8 mouse cellular contexts compared by ENCODE assay signal in the genomic region with DNA sequence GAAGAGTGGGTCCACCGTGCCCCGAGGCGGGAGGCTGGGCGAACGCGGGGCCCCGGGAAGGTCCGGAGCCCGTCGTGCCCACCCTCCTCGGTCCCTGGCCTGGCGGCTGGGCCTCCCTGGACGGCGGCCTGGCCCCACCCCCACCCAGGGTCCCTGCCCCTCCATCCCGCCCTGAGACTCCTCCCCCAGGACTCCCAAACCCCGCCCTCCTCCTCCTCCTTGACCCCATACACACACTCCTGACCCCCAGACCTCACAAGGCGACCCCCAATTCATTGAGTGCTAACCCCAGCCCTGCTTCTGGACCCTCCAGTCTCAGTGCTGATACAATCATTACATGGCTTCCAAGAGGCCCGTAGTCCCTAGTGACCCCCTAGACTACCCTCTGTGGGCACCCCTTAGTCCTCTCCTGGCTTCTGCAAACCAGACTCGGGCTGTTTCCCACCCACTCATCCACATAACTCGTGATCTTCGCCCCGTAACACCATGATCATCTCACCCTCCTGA. TPM values are rescaled to one million over a fixed set of nuclear protein-coding genes. Genes with fewer than 3 reads are reported as not detected.
A peak's percentile ranks its signal among the peaks of the same experiment; 100 is the strongest.
DNase-seq lines count a peak whose midpoint lies in the region; ATAC-seq and TF ChIP-seq lines count a peak whose summit lies in the region.

No protein-coding gene starts in this region.

- H3K27me3 ChIP-seq in heart, embryonic 13.5 days (replicated peaks): no peaks in the 10 kb centered on the region
- H3K27me3 ChIP-seq in forebrain, embryonic 16.5 days (replicated peaks; ENCODE audit: control insufficient read depth, insufficient read depth, low read length): no peaks in the 10 kb centered on the region
- no peaks in the 10 kb centered on the region for H3K27me3 ChIP-seq in limb, embryonic 14.5 days (ENCODE audit: control insufficient read depth, insufficient read depth, low read length)
- no peaks in the 10 kb centered on the region for H3K27me3 ChIP-seq in midbrain, postnatal 0 days (ENCODE audit: insufficient read depth, low read length)

- no peaks in the 10 kb centered on the region for H3K9me3 ChIP-seq in heart, embryonic 13.5 days
- H3K9me3 ChIP-seq in forebrain, embryonic 16.5 days (ENCODE audit: control insufficient read depth, low read length): no peaks in the 10 kb centered on the region
- no peaks in the 10 kb centered on the region for H3K9me3 ChIP-seq in limb, embryonic 14.5 days (ENCODE audit: control insufficient read depth, low read length)
- no peaks in the 10 kb centered on the region for H3K9me3 ChIP-seq in midbrain, postnatal 0 days (ENCODE audit: low read length)

- TF ChIP-seq POLR2A in limb, embryonic 14.5 days (IDR thresholded peaks at IDR 0.05; ENCODE audit: borderline replicate concordance, extremely low read depth, insufficient read depth, insufficient read length): no peak

- peak overlapping the region; percentile 98 for H3K9ac ChIP-seq in heart, embryonic 13.5 days
- peak overlapping the region; percentile 96 for H3K9ac ChIP-seq in forebrain, embryonic 16.5 days (replicated peaks; ENCODE audit: low read depth, low read length)
- H3K9ac ChIP-seq in limb, embryonic 14.5 days (ENCODE audit: low read depth, low read length, severe bottlenecking): peak overlapping the region; percentile 94
- H3K9ac ChIP-seq in midbrain, postnatal 0 days (replicated peaks; ENCODE audit: low read length, poor library complexity, severe bottlenecking): peak overlapping the region; percentile 97

- ATAC-seq in heart, embryonic 13.5 days (ENCODE audit: extremely low read depth, insufficient number of reproducible peaks, low FRiP score, low TSS enrichment): peak; percentile 68
- peak; percentile 55 for ATAC-seq in forebrain, embryonic 16.5 days
- peak; percentile 72 for ATAC-seq in limb, embryonic 14.5 days (ENCODE audit: low FRiP score, low read depth)
- peak; percentile 66 for ATAC-seq in midbrain, postnatal 0 days (ENCODE audit: low FRiP score)

- peak overlapping the region; percentile 91 for H3K27ac ChIP-seq in heart, embryonic 13.5 days (replicated peaks)
- peak overlapping the region; percentile 86 for H3K27ac ChIP-seq in forebrain, embryonic 16.5 days (ENCODE audit: low read length)
- peak overlapping the region; percentile 81 for H3K27ac ChIP-seq in limb, embryonic 14.5 days (replicated peaks; ENCODE audit: low read depth, low read length)
- H3K27ac ChIP-seq in midbrain, postnatal 0 days (ENCODE audit: low read depth, low read length): peak overlapping the region; percentile 92

- intact Hi-C loops in heart, postnatal 25 days (cut with DNase I): no loop called here

- DNase-seq in heart, postnatal 25 days (ENCODE audit: low spot score): no peak
- peak; percentile 79 for DNase-seq in R1 (ENCODE audit: low read depth, low spot score)
- peak; percentile 34 for DNase-seq in limb, embryonic 14.5 days (ENCODE audit: low spot score)
- DNase-seq in midbrain, postnatal 0 days (ENCODE audit: low spot score): peak; percentile 61
- DNase-seq in spleen, postnatal 4 days (ENCODE audit: low spot score in 2 of 2): no peak
- DNase-seq in right cerebral cortex, postnatal 25 days: no peak

- peaks cover 67% of the 10 kb centered on the region for H3K4me1 ChIP-seq in heart, embryonic 13.5 days
- peaks cover 19% of the 10 kb centered on the region for H3K4me1 ChIP-seq in forebrain, embryonic 16.5 days (replicated peaks; ENCODE audit: control insufficient read depth, insufficient read depth, low read length)
- peaks cover 11% of the 10 kb centered on the region for H3K4me1 ChIP-seq in limb, embryonic 14.5 days (ENCODE audit: control insufficient read depth, insufficient read depth, low read length)
- H3K4me1 ChIP-seq in midbrain, postnatal 0 days (ENCODE audit: insufficient read depth, low read length): peaks cover 6% of the 10 kb centered on the region; the same call in 1 of the 2 replicates

- peak overlapping the region; percentile 92 for H3K4me2 ChIP-seq in heart, embryonic 13.5 days
- H3K4me2 ChIP-seq in forebrain, embryonic 16.5 days (ENCODE audit: low read length): peak overlapping the region; percentile 82
- peak overlapping the region; percentile 93 for H3K4me2 ChIP-seq in limb, embryonic 14.5 days (replicated peaks; ENCODE audit: low read depth, low read length, severe bottlenecking)
- peak overlapping the region; percentile 87 for H3K4me2 ChIP-seq in midbrain, postnatal 0 days (ENCODE audit: low read depth, low read length, poor library complexity, severe bottlenecking)

- no peak for TF ChIP-seq CTCF in midbrain, postnatal 0 days (IDR thresholded peaks at IDR 0.05)

- peak overlapping the region; percentile 89 for H3K4me3 ChIP-seq in heart, embryonic 13.5 days
- peak overlapping the region; percentile 82 for H3K4me3 ChIP-seq in forebrain, embryonic 16.5 days (replicated peaks; ENCODE audit: low read length)
- peak overlapping the region; percentile 69 for H3K4me3 ChIP-seq in limb, embryonic 14.5 days (replicated peaks; ENCODE audit: low read length)
- peak overlapping the region; percentile 76 for H3K4me3 ChIP-seq in midbrain, postnatal 0 days (ENCODE audit: low read depth, low read length)

- no peaks in the 10 kb centered on the region; the same call in 1 of the 2 replicates for H3K36me3 ChIP-seq in heart, embryonic 13.5 days
- H3K36me3 ChIP-seq in forebrain, embryonic 16.5 days (ENCODE audit: control insufficient read depth, insufficient read depth): no peaks in the 10 kb centered on the region
- no peaks in the 10 kb centered on the region for H3K36me3 ChIP-seq in limb, embryonic 14.5 days (ENCODE audit: control insufficient read depth, insufficient read depth, low read length)
- peaks cover 4% of the 10 kb centered on the region; the same call in 1 of the 2 replicates for H3K36me3 ChIP-seq in midbrain, postnatal 0 days (ENCODE audit: insufficient read depth, low read length)

- 11% methylated on average over 13 of the region's 22 CpGs for WGBS in heart, embryonic 13.5 days
- 16% methylated on average over 8 of the region's 22 CpGs for WGBS in forebrain, embryonic 16.5 days
- WGBS in limb, embryonic 14.5 days: 13% methylated on average over 11 of the region's 22 CpGs
- WGBS in midbrain, postnatal 0 days: 15% methylated on average over 11 of the region's 22 CpGs

RNA-seq across cellular contexts. Expression of a gene that starts 0.7 kb away (rescaled TPM):
- polyA plus RNA-seq in heart, embryonic 13.5 days (2015; fragmentation: Nextera tagmentation; extraction: Ambion mirVana): 24.2 and 25.7 TPM in 2 replicates
- total RNA-seq in heart, postnatal 25 days (2021): 10 to 100 TPM; 11.5 to 12.4 TPM
- 34.4 and 40.3 TPM in 2 replicates for polyA plus RNA-seq in forebrain, embryonic 16.5 days (2015; fragmentation: Nextera tagmentation; extraction: Ambion mirVana)
- polyA plus RNA-seq in limb, embryonic 14.5 days (2012; rRNA removed): 79.1 and 97.1 TPM in 2 replicates
- 37.5 and 37.7 TPM in 2 replicates for polyA plus RNA-seq in limb, embryonic 14.5 days (2014; fragmentation: Nextera tagmentation; extraction: Ambion mirVana)
- total RNA-seq in midbrain, postnatal 0 days (2014; rRNA removed): 65.4 and 81.7 TPM in 2 replicates
- polyA plus RNA-seq in midbrain, postnatal 0 days (2015; fragmentation: Nextera tagmentation; extraction: Ambion mirVana): 38.7 and 40.0 TPM in 2 replicates

RNA-seq across cellular contexts. Expression of a gene that starts 30.0 kb away (rescaled TPM):
- polyA plus RNA-seq in heart, embryonic 13.5 days (2015; fragmentation: Nextera tagmentation; extraction: Ambion mirVana): 3.0 and 3.3 TPM in 2 replicates
- 1 to 10 TPM; 2.4 to 2.8 TPM for total RNA-seq in heart, postnatal 25 days (2021)
- 4.5 and 4.6 TPM in 2 replicates for polyA plus RNA-seq in forebrain, embryonic 16.5 days (2015; fragmentation: Nextera tagmentation; extraction: Ambion mirVana)
- 14.6 and 15.5 TPM in 2 replicates for polyA plus RNA-seq in limb, embryonic 14.5 days (2012; rRNA removed)
- polyA plus RNA-seq in limb, embryonic 14.5 days (2014; fragmentation: Nextera tagmentation; extraction: Ambion mirVana): 10.0 and 12.7 TPM in 2 replicates
- 6.7 and 8.5 TPM in 2 replicates for total RNA-seq in midbrain, postnatal 0 days (2014; rRNA removed)
- 7.4 and 8.3 TPM in 2 replicates for polyA plus RNA-seq in midbrain, postnatal 0 days (2015; fragmentation: Nextera tagmentation; extraction: Ambion mirVana)

RNA-seq across cellular contexts. Expression of a gene that starts 35.7 kb away (rescaled TPM):
- polyA plus RNA-seq in heart, embryonic 13.5 days (2015; fragmentation: Nextera tagmentation; extraction: Ambion mirVana): 0.69 and 1.1 TPM in 2 replicates
- under 1 TPM; 0.53 to 0.73 TPM for total RNA-seq in heart, postnatal 25 days (2021)
- polyA plus RNA-seq in forebrain, embryonic 16.5 days (2015; fragmentation: Nextera tagmentation; extraction: Ambion mirVana): 4.7 and 4.9 TPM in 2 replicates
- polyA plus RNA-seq in limb, embryonic 14.5 days (2012; rRNA removed): 31.6 and 38.9 TPM in 2 replicates
- polyA plus RNA-seq in limb, embryonic 14.5 days (2014; fragmentation: Nextera tagmentation; extraction: Ambion mirVana): 10.5 and 11.3 TPM in 2 replicates
- total RNA-seq in midbrain, postnatal 0 days (2014; rRNA removed): 19.9 and 24.7 TPM in 2 replicates
- 3.1 and 3.9 TPM in 2 replicates for polyA plus RNA-seq in midbrain, postnatal 0 days (2015; fragmentation: Nextera tagmentation; extraction: Ambion mirVana)

RNA-seq across cellular contexts. Expression of a gene that starts 54.9 kb away (rescaled TPM):
- polyA plus RNA-seq in heart, embryonic 13.5 days (2015; fragmentation: Nextera tagmentation; extraction: Ambion mirVana): 1.1 and 1.5 TPM in 2 replicates
- 10 to 100 TPM; 40.4 to 40.6 TPM for total RNA-seq in heart, postnatal 25 days (2021)
- polyA plus RNA-seq in forebrain, embryonic 16.5 days (2015; fragmentation: Nextera tagmentation; extraction: Ambion mirVana): 1.2 and 1.3 TPM in 2 replicates
- polyA plus RNA-seq in limb, embryonic 14.5 days (2012; rRNA removed): 29.2 and 37.9 TPM in 2 replicates
- polyA plus RNA-seq in limb, embryonic 14.5 days (2014; fragmentation: Nextera tagmentation; extraction: Ambion mirVana): 3.7 and 4.2 TPM in 2 replicates
- total RNA-seq in midbrain, postnatal 0 days (2014; rRNA removed): 7.7 and 10.1 TPM in 2 replicates
- polyA plus RNA-seq in midbrain, postnatal 0 days (2015; fragmentation: Nextera tagmentation; extraction: Ambion mirVana): 1.2 and 1.5 TPM in 2 replicates

Comparison
In these comparisons a context has a peak if more than half of its experiments do, and no peak if none do; other contexts are left out.
1. DNase-seq: peak in R1 (single experiment), limb, embryonic 14.5 days (single experiment) and midbrain, postnatal 0 days (single experiment); none in heart, postnatal 25 days (single experiment), spleen, postnatal 4 days (0 of 2) and right cerebral cortex, postnatal 25 days (single experiment).
2. Peak in every context shown above with its lines, with median percentiles within 50 percentile points of each other: ATAC-seq, H3K27ac ChIP-seq, H3K4me2 ChIP-seq, H3K4me3 ChIP-seq and H3K9ac ChIP-seq.